Mouse (Mus musculus) hindlimb bud, embryonic 11.5 days (tissue): ENCODE data around the gene Aaas.
A peak's percentile ranks its signal among the peaks of the same experiment; 100 is the strongest.

ENCODE experiments used
- DNase-seq: peaks from one replicate; pipeline ENCODE4 v3.0.0-alpha.2; 2012; ENCODE audit warnings: low read depth, low spot score; ENCODE audit errors: extremely low spot score

The Aaas gene

GRCm38 (mm10) chr15:102350138-102350941 lies at the start of gene Aaas:
TSS of gene Aaas (minus strand) at chr15:102350771.
- DNase-seq, result peak; percentile 88

- DNase-seq, result no peak
Observed at GRCm38 (mm10) chr15:102399229-102400221, 49.0 kb upstream of the Aaas start.

- DNase-seq, result no peak
Observed at GRCm38 (mm10) chr15:102398629-102399028, 48.1 kb upstream of the Aaas start.

GRCm38 (mm10) chr15:102395061-102395460 lies 44.5 kb upstream of the Aaas start:
- DNase-seq, result no peak

DNA sequence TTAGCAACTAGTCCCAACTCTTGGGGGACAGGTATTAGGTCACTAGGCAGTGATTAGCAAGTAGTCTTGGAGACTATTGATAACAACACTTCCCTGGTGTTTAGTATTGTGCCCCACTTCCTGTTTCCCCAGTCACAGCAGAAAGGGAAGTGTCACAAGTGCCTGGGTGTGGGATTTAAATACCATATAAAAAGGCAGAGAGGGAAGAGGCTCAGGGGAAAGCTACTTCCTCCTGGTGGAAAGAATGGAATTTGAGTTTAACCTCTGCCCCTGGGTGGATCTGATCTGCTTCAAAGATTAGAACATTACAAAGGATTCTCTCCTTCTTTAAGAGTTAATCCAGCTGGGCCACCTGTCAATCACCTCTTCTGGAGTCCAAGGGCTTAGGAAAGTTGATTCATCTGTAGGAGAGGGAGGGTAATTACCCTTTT lies 43.0 kb upstream of the Aaas start:
- DNase-seq, result no peak

- no peak for DNase-seq
Observed at GRCm38 (mm10) chr15:102392520-102392919, 41.9 kb upstream of the Aaas start.

- DNase-seq, result no peak
Observed at GRCm38 (mm10) chr15:102388942-102389341, 38.4 kb upstream of the Aaas start.

DNA sequence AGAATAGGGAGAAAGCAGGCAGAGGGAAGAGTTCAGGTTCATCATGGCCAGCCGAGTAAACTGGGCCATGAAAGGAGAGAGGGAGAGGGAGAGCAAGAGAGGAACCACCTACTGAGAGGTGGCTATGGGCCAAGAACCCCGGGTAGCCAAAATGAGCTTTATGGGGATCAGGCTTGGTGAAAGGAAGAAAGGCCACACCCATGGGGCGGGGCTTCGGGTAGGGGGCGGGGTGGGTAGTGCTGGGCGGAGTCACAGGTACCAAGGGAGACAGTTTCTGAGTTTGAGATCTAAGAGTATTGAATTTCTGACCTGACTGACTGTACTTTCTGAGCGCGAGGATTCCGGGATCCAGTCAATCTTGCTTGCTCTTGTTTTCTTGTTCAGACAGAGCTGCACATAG lies 36.1 kb upstream of the Aaas start:
- no peak for DNase-seq

- DNase-seq, result no peak
Observed at GRCm38 (mm10) chr15:102383671-102384070, 33.1 kb upstream of the Aaas start.

- DNase-seq, result no peak
Observed at GRCm38 (mm10) chr15:102381575-102381974, 31.0 kb upstream of the Aaas start.

GRCm38 (mm10) chr15:102377810-102378262 lies 27.3 kb upstream of the Aaas start:
- DNase-seq, result no peak

- no peak for DNase-seq
Observed at GRCm38 (mm10) chr15:102377163-102377543, 26.6 kb upstream of the Aaas start.

DNA sequence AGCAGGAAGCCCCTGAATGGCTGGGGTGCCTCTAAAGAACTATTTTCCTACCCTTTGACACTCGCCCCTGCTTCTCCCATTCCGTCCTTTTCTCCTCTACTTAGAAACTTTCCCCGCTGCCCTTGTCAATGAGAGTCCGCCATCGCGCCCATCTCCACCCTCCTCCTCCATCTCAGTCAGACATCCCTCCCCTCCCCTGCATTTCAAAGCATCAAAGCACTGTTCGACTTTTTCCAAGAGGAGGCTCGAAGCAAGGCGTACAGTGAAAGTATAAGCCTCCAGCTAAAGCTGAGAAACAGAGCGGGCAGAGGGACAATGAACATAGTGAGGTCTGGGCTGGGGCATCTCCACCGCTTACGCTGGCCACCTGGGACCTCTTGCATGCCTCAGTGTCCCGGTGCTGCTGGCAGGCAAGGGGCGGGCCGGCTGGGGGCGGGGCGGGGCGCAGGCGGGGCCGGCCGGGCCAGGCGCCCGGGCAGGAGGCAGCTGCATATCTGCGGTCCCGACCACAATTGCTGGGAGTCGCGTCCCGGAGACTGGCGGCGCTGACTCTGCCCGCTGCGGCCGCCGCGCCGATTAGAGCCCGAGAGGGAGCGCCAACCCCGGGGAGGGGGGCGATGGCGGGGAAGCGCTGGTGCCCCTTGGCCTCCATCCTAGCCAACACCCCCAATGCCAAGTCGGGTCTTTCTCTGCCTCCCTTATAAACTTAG lies 26.0 kb upstream of the Aaas start:
- DNase-seq, result no peak

GRCm38 (mm10) chr15:102370727-102371126 lies 20.2 kb upstream of the Aaas start:
- DNase-seq, result no peak

GRCm38 (mm10) chr15:102369972-102370371 lies 19.4 kb upstream of the Aaas start:
- DNase-seq, result no peak

DNA sequence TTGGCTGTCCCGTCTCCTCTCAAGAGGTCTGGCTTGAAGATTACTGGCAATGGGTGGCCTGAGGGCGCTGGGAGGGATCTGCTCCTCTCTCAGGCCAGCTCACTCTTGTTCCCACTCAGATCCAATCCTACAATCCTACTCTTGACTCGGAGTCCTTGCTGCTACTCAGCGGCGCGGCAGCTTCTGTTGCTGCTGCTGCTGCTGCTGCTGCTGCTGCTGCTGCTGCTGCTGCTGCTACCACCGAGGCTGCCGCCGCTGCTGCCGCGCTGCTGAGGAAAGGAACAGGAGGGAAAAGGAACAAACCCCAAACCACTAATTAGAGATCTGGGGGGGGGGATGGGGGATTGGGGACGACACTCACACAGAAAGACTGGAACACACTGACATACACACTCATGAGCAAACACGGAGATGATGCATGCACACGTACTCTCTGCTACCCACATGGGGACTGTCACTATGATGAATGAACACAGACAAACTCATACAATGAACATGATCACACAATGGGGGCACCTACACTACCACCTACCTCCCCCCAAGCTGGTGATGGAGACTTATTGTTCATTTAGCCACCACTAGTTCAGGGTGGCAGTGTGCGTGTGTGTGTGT lies 16.3 kb upstream of the Aaas start, which contains the start of gene Sp7:
Gene Sp7, minus strand, starts transcription at position 450 of the 612 bp plus-strand sequence.
- no peak for DNase-seq

DNA sequence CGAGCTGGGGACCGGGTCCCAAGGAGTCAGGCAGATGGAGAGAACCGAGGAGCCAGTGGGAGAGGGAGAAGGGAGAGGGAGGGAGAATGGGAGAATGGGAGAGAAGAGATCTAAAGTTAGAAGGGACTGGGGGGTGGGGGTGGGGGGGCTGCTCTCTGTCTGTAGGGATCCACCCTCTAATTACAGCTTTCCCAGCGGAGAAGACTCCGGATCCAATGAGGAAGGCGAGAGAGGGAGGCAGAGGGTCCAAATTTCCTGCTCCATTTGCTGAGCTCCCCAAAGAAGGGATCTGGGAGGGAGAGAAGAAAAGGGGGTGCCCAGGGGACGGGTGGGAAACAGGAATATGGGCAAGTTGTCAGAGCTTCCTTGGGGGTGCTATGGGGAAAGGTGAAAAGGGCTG lies 15.7 kb upstream of the Aaas start:
- no peak for DNase-seq

- DNase-seq, result no peak
Observed at GRCm38 (mm10) chr15:102364678-102365077, 14.1 kb upstream of the Aaas start.

GRCm38 (mm10) chr15:102362648-102363047 lies 12.1 kb upstream of the Aaas start:
- DNase-seq, result no peak

GRCm38 (mm10) chr15:102358834-102359233 lies 8.3 kb upstream of the Aaas start:
- no peak for DNase-seq
